Mouse (Mus musculus): Measurements from ENCODE around the gene Shoc2. TPM values are rescaled to one million over a fixed set of nuclear protein-coding genes. Genes with fewer than 3 reads are reported as not detected.

Shoc2 gene
- polyA plus RNA-seq, 1 experiment, result 19.1 TPM

GRCm38 (mm10) chr19:53964910-53965633 is 21.0 kb downstream of the Shoc2 start:
- H3K27ac ChIP-seq (ENCODE audit: insufficient read depth, low read depth, low read length), result no peak overlapping the region
- H3K27me3 ChIP-seq (replicated peaks; ENCODE audit: control insufficient read depth, insufficient read depth, low read length), result no peaks in the 10 kb centered on the region
- TF ChIP-seq POLR2A (IDR thresholded peaks at IDR 0.05; ENCODE audit: low read depth, low read length) (no peak), CTCF (conservative IDR thresholded peaks at IDR 0.05; ENCODE audit: insufficient read depth, insufficient read length, low read depth, low read length) (no peak)
- peaks cover 4% of the 10 kb centered on the region; the same call in 1 of the 2 replicates for H3K4me1 ChIP-seq (ENCODE audit: control insufficient read depth, insufficient read depth, low read length)
- DNase-seq, result no peak
- 86% methylated on average over 10 of the region's 10 CpGs for WGBS
- H3K4me3 ChIP-seq (ENCODE audit: insufficient read depth, low read depth, low read length), result no peak overlapping the region
- H3K36me3 ChIP-seq (ENCODE audit: control insufficient read depth, insufficient read depth, low read length), result no peaks in the 10 kb centered on the region

DNA sequence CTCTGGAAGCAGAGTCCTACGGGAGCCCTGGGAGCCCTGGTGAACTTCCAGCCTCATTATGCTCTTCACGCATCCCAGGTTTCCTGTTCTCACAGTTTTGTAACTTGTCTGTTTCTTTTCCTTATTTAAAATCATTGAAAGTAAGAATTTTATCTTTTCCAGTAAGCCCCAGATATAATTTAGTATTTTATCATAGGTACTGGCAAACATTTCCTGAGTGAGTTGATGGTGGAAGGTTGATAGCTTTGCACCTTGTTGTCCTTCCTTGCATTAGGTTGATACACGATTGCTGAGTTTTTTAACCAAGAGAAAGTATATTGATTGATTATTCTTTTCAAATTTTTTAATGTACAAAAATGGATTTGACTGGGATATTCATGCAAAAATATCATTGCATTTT is 25.1 kb downstream of the Shoc2 start:
- Histone ChIP-seq H3K27me3 (replicated peaks; ENCODE audit: control insufficient read depth, insufficient read depth, low read length) (no peaks in the 10 kb centered on the region), H3K36me3 (ENCODE audit: control insufficient read depth, insufficient read depth, low read length) (no peaks in the 10 kb centered on the region), H3K4me3 (ENCODE audit: insufficient read depth, low read depth, low read length) (no peak overlapping the region), H3K27ac (ENCODE audit: insufficient read depth, low read depth, low read length) (no peak overlapping the region), H3K4me1 (ENCODE audit: control insufficient read depth, insufficient read depth, low read length) (peaks cover 8% of the 10 kb centered on the region; the same call in 1 of the 2 replicates)
- WGBS, result 77% methylated on average over 3 of the region's 3 CpGs
- TF ChIP-seq POLR2A (IDR thresholded peaks at IDR 0.05; ENCODE audit: low read depth, low read length) (no peak), CTCF (conservative IDR thresholded peaks at IDR 0.05; ENCODE audit: insufficient read depth, insufficient read length, low read depth, low read length) (no peak)
- no peak for DNase-seq

DNA sequence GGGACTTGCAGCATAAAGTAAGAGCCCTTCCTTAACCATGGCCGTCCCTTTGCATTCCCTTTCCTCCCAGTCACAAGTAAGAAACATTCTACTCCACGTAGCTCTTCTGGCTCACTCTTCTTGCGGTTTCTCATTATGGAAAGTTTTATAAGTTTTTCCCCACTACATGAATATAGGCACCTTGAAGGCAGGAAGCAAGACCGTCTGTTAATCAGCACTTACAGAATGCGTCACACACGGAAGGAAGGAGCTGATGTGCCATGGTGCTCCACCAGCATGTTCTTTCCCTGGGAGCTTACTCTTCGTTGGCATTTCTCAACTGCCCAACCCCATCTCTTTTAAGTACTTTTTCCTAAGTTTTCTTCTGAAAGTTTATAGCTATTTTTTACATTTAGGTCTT is 27.8 kb downstream of the Shoc2 start:
- Histone ChIP-seq H3K27ac (ENCODE audit: insufficient read depth, low read depth, low read length) (no peak overlapping the region), H3K4me1 (ENCODE audit: control insufficient read depth, insufficient read depth, low read length) (peaks cover 10% of the 10 kb centered on the region; the same call in 1 of the 2 replicates), H3K27me3 (replicated peaks; ENCODE audit: control insufficient read depth, insufficient read depth, low read length) (no peaks in the 10 kb centered on the region), H3K4me3 (ENCODE audit: insufficient read depth, low read depth, low read length) (no peak overlapping the region), H3K36me3 (ENCODE audit: control insufficient read depth, insufficient read depth, low read length) (no peaks in the 10 kb centered on the region; the same call in 1 of the 2 replicates)
- DNase-seq, result no peak
- 62% methylated on average over 7 of the region's 7 CpGs for WGBS
- TF ChIP-seq CTCF (conservative IDR thresholded peaks at IDR 0.05; ENCODE audit: insufficient read depth, insufficient read length, low read depth, low read length), result no peak
- TF ChIP-seq POLR2A (IDR thresholded peaks at IDR 0.05; ENCODE audit: low read depth, low read length), result no peak

DNA sequence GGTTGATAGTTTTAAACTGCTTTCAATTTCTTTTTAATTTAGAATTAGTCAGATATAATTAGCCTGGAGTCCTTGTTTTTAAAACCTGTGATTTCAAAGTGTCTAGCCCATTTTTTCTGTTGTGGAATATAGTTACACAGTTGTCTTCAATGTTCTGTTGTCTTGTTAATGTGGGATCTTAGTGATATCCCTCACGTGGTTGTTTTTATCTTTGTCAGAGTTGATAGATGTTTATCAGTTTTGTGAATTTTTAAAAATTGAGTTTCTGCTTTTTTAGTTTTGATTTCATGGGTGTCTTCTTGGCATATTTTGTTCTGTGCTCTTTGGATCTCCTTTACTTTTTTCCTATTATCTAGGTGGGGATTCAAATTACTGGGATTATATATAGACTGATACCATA is 29.6 kb downstream of the Shoc2 start:
- TF ChIP-seq POLR2A (IDR thresholded peaks at IDR 0.05; ENCODE audit: low read depth, low read length) (no peak), CTCF (conservative IDR thresholded peaks at IDR 0.05; ENCODE audit: insufficient read depth, insufficient read length, low read depth, low read length) (no peak)
- Histone ChIP-seq H3K4me1 (ENCODE audit: control insufficient read depth, insufficient read depth, low read length) (peaks cover 10% of the 10 kb centered on the region; the same call in 1 of the 2 replicates), H3K27ac (ENCODE audit: insufficient read depth, low read depth, low read length) (no peak overlapping the region), H3K36me3 (ENCODE audit: control insufficient read depth, insufficient read depth, low read length) (no peaks in the 10 kb centered on the region; the same call in 1 of the 2 replicates), H3K4me3 (ENCODE audit: insufficient read depth, low read depth, low read length) (no peak overlapping the region), H3K27me3 (replicated peaks; ENCODE audit: control insufficient read depth, insufficient read depth, low read length) (no peaks in the 10 kb centered on the region)
- 69% methylated on average over 1 of the region's 1 CpGs for WGBS
- no peak for DNase-seq

DNA sequence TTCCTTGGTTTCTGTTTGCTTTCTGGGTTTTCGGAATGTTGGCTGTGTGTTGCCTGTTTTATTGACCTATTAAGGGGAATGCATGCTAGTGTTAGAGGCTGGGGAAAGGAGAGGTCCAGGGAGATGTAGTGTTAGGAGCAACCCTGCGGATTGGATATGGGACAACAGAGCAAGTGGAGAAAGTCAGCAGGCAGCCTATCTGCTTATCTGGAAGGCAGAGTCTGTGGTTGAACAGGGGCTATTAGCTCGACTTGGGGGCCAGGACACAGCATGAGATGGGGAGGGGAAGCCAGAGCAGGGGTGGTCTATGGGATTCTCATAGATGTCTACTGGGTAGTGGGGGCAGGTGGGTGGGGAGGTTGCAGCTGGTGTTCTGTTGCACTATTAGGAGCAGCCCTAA is 37.9 kb downstream of the Shoc2 start:
- Histone ChIP-seq H3K36me3 (ENCODE audit: control insufficient read depth, insufficient read depth, low read length) (no peaks in the 10 kb centered on the region; the same call in 1 of the 2 replicates), H3K27me3 (replicated peaks; ENCODE audit: control insufficient read depth, insufficient read depth, low read length) (no peaks in the 10 kb centered on the region), H3K4me3 (ENCODE audit: insufficient read depth, low read depth, low read length) (no peak overlapping the region), H3K27ac (ENCODE audit: insufficient read depth, low read depth, low read length) (no peak overlapping the region), H3K4me1 (ENCODE audit: control insufficient read depth, insufficient read depth, low read length) (no peaks in the 10 kb centered on the region)
- no peak for DNase-seq
- 56% methylated on average over 3 of the region's 3 CpGs for WGBS
- TF ChIP-seq CTCF (conservative IDR thresholded peaks at IDR 0.05; ENCODE audit: insufficient read depth, insufficient read length, low read depth, low read length) (no peak), POLR2A (IDR thresholded peaks at IDR 0.05; ENCODE audit: low read depth, low read length) (no peak)

DNA sequence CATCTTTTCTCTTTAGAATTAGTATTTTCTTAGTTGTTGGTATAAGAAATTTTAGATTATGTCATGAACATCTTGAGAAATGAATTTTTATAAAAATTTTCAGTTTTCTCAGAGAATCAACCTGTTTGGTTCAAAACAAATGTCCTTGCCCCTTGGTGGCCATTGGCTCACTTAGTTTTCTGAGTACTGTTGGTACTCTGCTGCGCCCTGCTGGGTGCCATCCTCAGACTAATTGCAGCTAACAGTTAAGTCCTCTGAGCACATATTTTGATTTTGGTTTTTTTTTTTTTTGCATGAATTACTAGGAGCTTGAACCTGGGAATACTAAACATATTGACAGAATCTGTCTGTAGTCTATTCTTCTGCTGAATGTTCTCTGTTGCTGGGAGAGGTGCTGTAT is 39.2 kb downstream of the Shoc2 start:
- no peak overlapping the region for H3K4me3 ChIP-seq (ENCODE audit: insufficient read depth, low read depth, low read length)
- 95% methylated on average over 1 of the region's 1 CpGs for WGBS

GRCm38 (mm10) chr19:53984628-53985027 is 40.5 kb downstream of the Shoc2 start:
- Histone ChIP-seq H3K4me1 (ENCODE audit: control insufficient read depth, insufficient read depth, low read length) (no peaks in the 10 kb centered on the region), H3K27ac (ENCODE audit: insufficient read depth, low read depth, low read length) (no peak overlapping the region), H3K27me3 (replicated peaks; ENCODE audit: control insufficient read depth, insufficient read depth, low read length) (no peaks in the 10 kb centered on the region), H3K36me3 (ENCODE audit: control insufficient read depth, insufficient read depth, low read length) (peaks cover 1% of the 10 kb centered on the region), H3K4me3 (ENCODE audit: insufficient read depth, low read depth, low read length) (no peak overlapping the region)
- no peak for DNase-seq
- no peak for TF ChIP-seq POLR2A (IDR thresholded peaks at IDR 0.05; ENCODE audit: low read depth, low read length)
- TF ChIP-seq CTCF (conservative IDR thresholded peaks at IDR 0.05; ENCODE audit: insufficient read depth, insufficient read length, low read depth, low read length), result no peak
- over 99% methylated on average over 3 of the region's 3 CpGs for WGBS

More for the DNA sequence above, 39.2 kb downstream of the Shoc2 start:
- Histone ChIP-seq H3K27me3 (replicated peaks; ENCODE audit: control insufficient read depth, insufficient read depth, low read length) (no peaks in the 10 kb centered on the region), H3K36me3 (ENCODE audit: control insufficient read depth, insufficient read depth, low read length) (peaks cover 1% of the 10 kb centered on the region), H3K27ac (ENCODE audit: insufficient read depth, low read depth, low read length) (no peak overlapping the region), H3K4me1 (ENCODE audit: control insufficient read depth, insufficient read depth, low read length) (no peaks in the 10 kb centered on the region)
- peak; percentile 25 for DNase-seq
- TF ChIP-seq POLR2A (IDR thresholded peaks at IDR 0.05; ENCODE audit: low read depth, low read length) (no peak), CTCF (conservative IDR thresholded peaks at IDR 0.05; ENCODE audit: insufficient read depth, insufficient read length, low read depth, low read length) (peak; percentile 43)

Measured in kidney, adult 2 months (tissue).